Mouse (Mus musculus): ENCODE measurements at regions not wholly inside any gene's neighbourhood (a gene's known extent, or its start where the extent isn't known, plus 50 kb on each side); places are given as distances from the start of the nearest gene placed in this dataset.

- ATAC-seq (ENCODE audit: insufficient number of reproducible peaks, insufficient read depth, low FRiP score, low TSS enrichment, low read depth), result no peak
- Histone ChIP-seq H3K27ac (no peak overlapping the region), H3K9me3 (no peaks in the 10 kb centered on the region), H3K4me2 (no peak overlapping the region), H3K4me1 (no peaks in the 10 kb centered on the region), H3K27me3 (no peaks in the 10 kb centered on the region), H3K4me3 (no peak overlapping the region), H3K9ac (no peak overlapping the region), H3K36me3 (no peaks in the 10 kb centered on the region)
- 87% methylated on average over 2 of the region's 2 CpGs for WGBS
These were observed 198.9 kb downstream of the Isl1 start for GRCm38 (mm10) chr13:116110578-116110977.

- no peaks in the 10 kb centered on the region for H3K36me3 ChIP-seq
- H3K27ac ChIP-seq, result no peak overlapping the region
- no peak overlapping the region for H3K4me3 ChIP-seq
- ATAC-seq (ENCODE audit: insufficient number of reproducible peaks, insufficient read depth, low FRiP score, low TSS enrichment, low read depth), result no peak
- H3K4me2 ChIP-seq, result no peak overlapping the region
- WGBS, result 61% methylated on average over 4 of the region's 4 CpGs
- H3K9me3 ChIP-seq, result no peaks in the 10 kb centered on the region
- H3K4me1 ChIP-seq, result no peaks in the 10 kb centered on the region
- H3K27me3 ChIP-seq, result no peaks in the 10 kb centered on the region
- no peak overlapping the region for H3K9ac ChIP-seq
These were observed 221.8 kb downstream of the Isl1 start for GRCm38 (mm10) chr13:116087541-116088308.

DNA sequence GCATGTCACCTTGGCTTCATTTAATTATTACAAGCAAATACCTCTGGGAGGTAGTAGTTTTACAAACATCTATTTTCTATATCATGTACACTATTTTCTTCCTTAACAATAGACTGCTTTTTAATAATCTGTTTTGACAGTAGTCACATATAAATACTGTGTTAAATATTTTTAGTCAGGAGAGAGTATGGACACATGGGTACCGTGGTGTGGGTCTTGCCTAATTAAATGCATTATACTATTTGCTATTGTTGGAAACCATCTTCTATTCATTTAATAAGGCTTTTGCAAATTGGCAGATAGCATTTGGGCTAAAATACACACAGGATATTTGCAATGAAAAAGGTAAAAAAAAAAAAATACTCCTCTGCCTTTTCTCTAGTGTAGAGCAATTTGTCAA, 222.3 kb downstream of the Isl1 start:
- Histone ChIP-seq H3K4me1 (no peaks in the 10 kb centered on the region), H3K27me3 (no peaks in the 10 kb centered on the region), H3K9ac (no peak overlapping the region), H3K4me2 (no peak overlapping the region), H3K27ac (no peak overlapping the region), H3K36me3 (no peaks in the 10 kb centered on the region), H3K9me3 (no peaks in the 10 kb centered on the region), H3K4me3 (no peak overlapping the region)
- WGBS, result 61% methylated on average over 1 of the region's 1 CpGs
- no peak for ATAC-seq (ENCODE audit: insufficient number of reproducible peaks, insufficient read depth, low FRiP score, low TSS enrichment, low read depth)

GRCm38 (mm10) chr13:116056976-116057647, 252.4 kb downstream of the Isl1 start:
- no peaks in the 10 kb centered on the region for H3K36me3 ChIP-seq
- no peaks in the 10 kb centered on the region for H3K9me3 ChIP-seq
- no peak overlapping the region for H3K4me3 ChIP-seq
- H3K4me1 ChIP-seq, result no peaks in the 10 kb centered on the region
- WGBS, result 62% methylated on average over 5 of the region's 5 CpGs
- H3K4me2 ChIP-seq, result no peak overlapping the region
- no peaks in the 10 kb centered on the region for H3K27me3 ChIP-seq
- H3K9ac ChIP-seq, result no peak overlapping the region
- ATAC-seq (ENCODE audit: insufficient number of reproducible peaks, insufficient read depth, low FRiP score, low TSS enrichment, low read depth), result no peak
- no peak overlapping the region for H3K27ac ChIP-seq

DNA sequence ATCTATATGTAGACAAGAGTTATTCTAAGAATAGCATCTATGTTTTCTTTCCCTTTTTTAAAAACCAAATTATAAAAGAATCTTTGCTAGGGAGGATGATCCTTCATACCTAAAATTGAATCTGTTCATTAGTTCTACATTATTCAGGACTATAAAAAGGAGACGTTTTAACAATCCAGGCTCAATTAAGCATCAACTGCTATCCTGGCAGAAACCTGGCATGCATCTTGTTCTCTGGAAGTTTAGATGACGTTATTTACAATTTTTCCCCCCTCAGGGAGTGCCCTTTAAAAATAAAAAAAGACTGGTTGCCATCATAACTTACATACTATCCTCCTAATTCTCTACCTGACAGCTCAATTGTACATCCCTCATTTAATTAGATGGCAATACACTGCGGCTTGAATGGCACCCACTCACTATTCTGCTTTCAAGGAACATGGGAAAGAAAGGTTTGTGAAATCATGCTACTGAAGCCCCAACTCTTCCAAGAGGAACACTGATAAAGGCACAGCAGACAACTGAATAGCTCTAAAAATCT, 253.3 kb downstream of the Isl1 start:
- no peak overlapping the region for H3K27ac ChIP-seq
- no peaks in the 10 kb centered on the region for H3K4me1 ChIP-seq
- H3K9ac ChIP-seq, result no peak overlapping the region
- 75% methylated on average over 3 of the region's 3 CpGs for WGBS
- no peak overlapping the region for H3K4me2 ChIP-seq
- H3K4me3 ChIP-seq, result no peak overlapping the region
- no peak for ATAC-seq (ENCODE audit: insufficient number of reproducible peaks, insufficient read depth, low FRiP score, low TSS enrichment, low read depth)
- H3K9me3 ChIP-seq, result no peaks in the 10 kb centered on the region
- no peaks in the 10 kb centered on the region for H3K36me3 ChIP-seq
- H3K27me3 ChIP-seq, result no peaks in the 10 kb centered on the region

DNA sequence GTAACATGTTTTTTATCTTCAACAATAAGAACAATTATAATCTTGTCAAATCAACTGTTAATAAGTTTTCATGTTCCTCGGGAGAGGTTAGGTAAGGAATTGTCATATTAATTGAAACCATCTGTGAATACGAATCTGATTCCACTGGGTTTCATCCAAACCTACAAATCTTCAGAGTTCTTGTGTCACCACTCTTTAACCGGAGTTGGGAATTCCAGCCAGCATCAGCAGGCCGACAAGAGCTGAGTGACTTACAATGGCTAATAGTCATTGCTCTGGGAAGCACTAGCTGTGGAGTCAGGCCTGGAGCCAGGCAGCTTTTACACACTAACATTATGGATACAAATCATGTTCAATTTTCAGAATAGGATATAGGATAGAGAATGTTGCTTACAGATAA, 273.3 kb downstream of the Isl1 start:
- no peaks in the 10 kb centered on the region for H3K9me3 ChIP-seq
- no peak for ATAC-seq (ENCODE audit: insufficient number of reproducible peaks, insufficient read depth, low FRiP score, low TSS enrichment, low read depth)
- no peaks in the 10 kb centered on the region for H3K27me3 ChIP-seq
- no peak overlapping the region for H3K4me3 ChIP-seq
- H3K36me3 ChIP-seq, result no peaks in the 10 kb centered on the region
- no peak overlapping the region for H3K9ac ChIP-seq
- no peaks in the 10 kb centered on the region for H3K4me1 ChIP-seq
- WGBS, result 47% methylated on average over 4 of the region's 4 CpGs
- no peak overlapping the region for H3K27ac ChIP-seq
- H3K4me2 ChIP-seq, result no peak overlapping the region

- Histone ChIP-seq H3K27ac (no peak overlapping the region), H3K9me3 (no peaks in the 10 kb centered on the region), H3K4me2 (no peak overlapping the region), H3K9ac (no peak overlapping the region), H3K27me3 (no peaks in the 10 kb centered on the region), H3K36me3 (no peaks in the 10 kb centered on the region), H3K4me1 (no peaks in the 10 kb centered on the region), H3K4me3 (no peak overlapping the region)
- no peak for ATAC-seq (ENCODE audit: insufficient number of reproducible peaks, insufficient read depth, low FRiP score, low TSS enrichment, low read depth)
- 82% methylated on average over 2 of the region's 2 CpGs for WGBS
These were observed 279.3 kb downstream of the Isl1 start for GRCm38 (mm10) chr13:116030152-116030720.

DNA sequence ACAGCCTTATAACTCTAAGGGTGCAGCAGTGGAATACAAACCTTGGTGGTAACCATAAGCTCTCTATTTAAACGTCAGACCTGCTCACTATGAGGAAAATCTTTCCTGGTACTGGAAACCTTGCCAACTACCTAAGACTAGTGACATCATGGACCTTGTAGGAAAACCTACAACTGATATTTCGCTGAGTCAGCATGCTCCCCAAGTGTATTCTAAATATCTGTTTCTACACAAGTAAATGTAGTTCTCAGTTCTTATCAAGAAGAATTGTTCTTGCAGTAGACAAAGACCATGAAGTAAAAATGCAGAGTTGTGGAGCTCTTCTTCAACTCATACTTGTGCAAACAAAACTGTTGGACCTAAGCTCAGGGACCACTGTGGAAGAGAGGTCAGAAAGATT, 280.9 kb downstream of the Isl1 start:
- ATAC-seq (ENCODE audit: insufficient number of reproducible peaks, insufficient read depth, low FRiP score, low TSS enrichment, low read depth), result no peak
- H3K9me3 ChIP-seq, result no peaks in the 10 kb centered on the region
- no peaks in the 10 kb centered on the region for H3K27me3 ChIP-seq
- H3K4me3 ChIP-seq, result no peak overlapping the region
- no peak overlapping the region for H3K9ac ChIP-seq
- no peaks in the 10 kb centered on the region for H3K36me3 ChIP-seq
- H3K4me2 ChIP-seq, result no peak overlapping the region
- no peaks in the 10 kb centered on the region for H3K4me1 ChIP-seq
- no peak overlapping the region for H3K27ac ChIP-seq
- 82% methylated on average over 2 of the region's 2 CpGs for WGBS

GRCm38 (mm10) chr13:116027147-116027546, 282.3 kb downstream of the Isl1 start:
- no peak for ATAC-seq (ENCODE audit: insufficient number of reproducible peaks, insufficient read depth, low FRiP score, low TSS enrichment, low read depth)
- no peaks in the 10 kb centered on the region for H3K4me1 ChIP-seq
- no peaks in the 10 kb centered on the region for H3K36me3 ChIP-seq
- H3K9me3 ChIP-seq, result no peaks in the 10 kb centered on the region
- 87% methylated on average over 2 of the region's 2 CpGs for WGBS
- no peaks in the 10 kb centered on the region for H3K27me3 ChIP-seq
- H3K4me2 ChIP-seq, result no peak overlapping the region
- no peak overlapping the region for H3K4me3 ChIP-seq
- H3K9ac ChIP-seq, result no peak overlapping the region
- H3K27ac ChIP-seq, result no peak overlapping the region

DNA sequence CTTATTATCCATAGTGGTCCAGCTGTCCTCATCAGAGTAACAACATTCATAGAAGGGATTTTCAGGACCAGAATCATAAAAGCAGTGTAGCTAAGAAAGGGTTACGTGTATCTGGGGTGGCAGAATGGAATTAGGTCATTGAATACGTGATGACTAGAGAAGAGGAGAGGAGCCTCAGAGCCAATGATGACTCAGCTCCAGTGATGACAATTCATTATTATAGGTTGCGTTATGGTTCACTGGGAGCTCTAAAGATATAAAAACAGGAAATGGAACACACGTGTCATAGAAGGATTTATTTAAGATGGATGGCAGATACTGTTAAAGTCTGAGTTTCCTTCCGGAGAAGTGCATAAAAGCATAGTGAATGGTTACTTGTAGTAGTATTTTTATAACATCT, 291.6 kb downstream of the Isl1 start:
- no peak overlapping the region for H3K27ac ChIP-seq
- H3K4me2 ChIP-seq, result no peak overlapping the region
- H3K27me3 ChIP-seq, result no peaks in the 10 kb centered on the region
- WGBS, result 56% methylated on average over 5 of the region's 5 CpGs
- no peak for ATAC-seq (ENCODE audit: insufficient number of reproducible peaks, insufficient read depth, low FRiP score, low TSS enrichment, low read depth)
- no peaks in the 10 kb centered on the region for H3K9me3 ChIP-seq
- no peaks in the 10 kb centered on the region for H3K36me3 ChIP-seq
- H3K4me3 ChIP-seq, result no peak overlapping the region
- H3K9ac ChIP-seq, result no peak overlapping the region
- H3K4me1 ChIP-seq, result no peaks in the 10 kb centered on the region

DNA sequence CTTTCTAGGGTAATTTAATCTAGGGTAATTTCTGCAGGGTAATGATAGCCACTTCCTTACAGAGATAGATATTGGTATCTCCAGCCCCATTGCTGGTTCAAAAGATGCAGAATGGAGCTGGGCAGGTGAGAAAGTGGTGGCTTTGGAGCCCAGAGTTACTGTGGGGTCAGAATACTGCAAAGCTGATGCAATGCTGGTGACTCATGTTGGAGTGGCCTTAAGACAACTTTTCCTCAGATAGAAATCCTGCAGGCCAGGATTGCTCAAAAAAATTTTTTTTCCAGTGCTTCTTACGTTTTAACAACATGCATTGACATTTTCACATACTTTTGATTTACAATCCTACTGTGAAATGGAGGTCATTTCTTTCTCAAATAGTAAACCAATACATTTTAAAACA, 305.8 kb downstream of the Isl1 start:
- no peak overlapping the region for H3K27ac ChIP-seq
- H3K9me3 ChIP-seq, result no peaks in the 10 kb centered on the region
- H3K9ac ChIP-seq, result no peak overlapping the region
- 81% methylated on average over 1 of the region's 1 CpGs for WGBS
- no peak overlapping the region for H3K4me3 ChIP-seq
- H3K36me3 ChIP-seq, result no peaks in the 10 kb centered on the region
- H3K27me3 ChIP-seq, result no peaks in the 10 kb centered on the region
- no peaks in the 10 kb centered on the region for H3K4me1 ChIP-seq
- H3K4me2 ChIP-seq, result no peak overlapping the region
- no peak for ATAC-seq (ENCODE audit: insufficient number of reproducible peaks, insufficient read depth, low FRiP score, low TSS enrichment, low read depth)

DNA sequence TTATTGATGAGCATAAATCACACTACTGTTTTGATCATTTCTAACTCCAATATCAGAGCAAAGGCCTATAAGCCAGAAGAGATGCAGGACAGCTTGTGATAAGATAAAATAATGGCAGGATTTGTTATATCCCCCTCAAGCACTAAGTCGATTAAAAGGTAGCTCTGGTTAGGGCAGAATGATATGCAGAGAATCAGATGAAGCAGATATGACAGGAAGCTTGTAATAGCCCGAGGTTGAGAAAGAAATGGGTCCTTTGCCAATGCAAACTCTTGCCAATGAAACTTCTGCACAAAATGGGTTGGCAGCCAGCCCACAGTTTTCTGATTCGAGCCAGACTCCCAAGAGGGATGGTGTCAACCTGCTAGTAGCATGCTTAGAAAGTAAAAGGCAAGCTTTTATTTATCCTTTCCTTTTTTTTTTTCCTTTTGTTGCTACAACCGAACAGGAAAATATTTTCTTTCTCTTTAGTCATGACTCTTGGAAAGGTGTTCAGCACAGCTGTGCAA, 307.0 kb downstream of the Isl1 start:
- no peaks in the 10 kb centered on the region for H3K4me1 ChIP-seq
- 49% methylated on average over 4 of the region's 4 CpGs for WGBS
- H3K36me3 ChIP-seq, result no peaks in the 10 kb centered on the region
- H3K4me2 ChIP-seq, result no peak overlapping the region
- ATAC-seq (ENCODE audit: insufficient number of reproducible peaks, insufficient read depth, low FRiP score, low TSS enrichment, low read depth), result no peak
- no peak overlapping the region for H3K4me3 ChIP-seq
- H3K27me3 ChIP-seq, result no peaks in the 10 kb centered on the region
- H3K9ac ChIP-seq, result no peak overlapping the region
- no peak overlapping the region for H3K27ac ChIP-seq
- H3K9me3 ChIP-seq, result no peaks in the 10 kb centered on the region

All from embryonic facial prominence, embryonic 13.5 days (tissue).